Mouse (Mus musculus) limb, embryonic 14.5 days (tissue): Measurements from ENCODE around the gene Rbms3. TPM values are rescaled to one million over a fixed set of nuclear protein-coding genes. Genes with fewer than 3 reads are reported as not detected.

ENCODE experiments used
- ATAC-seq: fragments of 200-750 bp; cut with Nextera tagmentation; 2 replicates; pipeline ENCODE4 v1.8.0; 2017; ENCODE audit warnings: low read depth, moderate number of reproducible peaks, moderate TSS enrichment; ENCODE audit not compliant: low FRiP score
- DNase-seq: peaks from one replicate; pipeline ENCODE4 v3.0.0-alpha.2; 2015; ENCODE audit warnings: low spot score
- H3K27ac ChIP-seq: fragments of 300-500 bp; sonication (generic); replicated peaks from 2 replicates; pipeline ENCODE4 v1.5.1; 2014; ENCODE audit warnings: low read depth, mild to moderate bottlenecking, low read length, moderate library complexity, mixed read lengths
- H3K27me3 ChIP-seq: fragments of 300-500 bp; sonication (generic); 2 replicates; pipeline ENCODE4 v1.6.1; 2014; ENCODE audit warnings: low read length, mixed read lengths; ENCODE audit not compliant: control insufficient read depth, insufficient read depth
- H3K36me3 ChIP-seq: fragments of 300-500 bp; sonication (generic); 2 replicates; pipeline ENCODE4 v1.6.1; 2014; ENCODE audit warnings: mild to moderate bottlenecking, low read length, moderate library complexity, mixed read lengths; ENCODE audit not compliant: control insufficient read depth, insufficient read depth
- H3K4me1 ChIP-seq: fragments of 300-500 bp; sonication (generic); 2 replicates; pipeline ENCODE4 v1.6.1; 2014; ENCODE audit warnings: antibody characterized with exemption, low read length, mixed read lengths; ENCODE audit not compliant: control insufficient read depth, insufficient read depth
- H3K4me2 ChIP-seq: fragments of 300-500 bp; sonication (generic); replicated peaks from 2 replicates; pipeline ENCODE4 v1.6.1; 2014; ENCODE audit warnings: low read depth, mild to moderate bottlenecking, low read length, moderate library complexity; ENCODE audit not compliant: severe bottlenecking
- H3K4me3 ChIP-seq: fragments of 300-500 bp; sonication (generic); replicated peaks from 2 replicates; pipeline ENCODE4 v1.5.1; 2014; ENCODE audit warnings: low read length
- H3K9ac ChIP-seq: fragments of 300-500 bp; sonication (generic); 2 replicates; pipeline ENCODE4 v1.6.1; 2014; ENCODE audit warnings: mild to moderate bottlenecking, low read depth, low read length, moderate library complexity; ENCODE audit not compliant: severe bottlenecking
- H3K9me3 ChIP-seq: fragments of 300-500 bp; sonication (generic); 2 replicates; pipeline ENCODE4 v1.6.1; 2016; ENCODE audit warnings: low read length; ENCODE audit not compliant: control insufficient read depth
- POLR2A ChIP-seq: fragments of 200-500 bp; IDR thresholded peaks from 2 replicates; pipeline ENCODE4 v1.8.0; 2012; ENCODE audit warnings: inconsistent platforms, mild to moderate bottlenecking, moderate library complexity, borderline replicate concordance; ENCODE audit not compliant: insufficient read depth, insufficient read length; ENCODE audit errors: extremely low read depth
- WGBS: fragments of 180-500 bp; shearing (Covaris S2); extraction: QIAGEN DNeasy Blood & Tissue Kit; methylation state at CpG from one replicate; pipeline ENCODE4 v1.1.7; 2014; 5-methylcytosine and 5-hydroxymethylcytosine counted together
- polyA plus RNA-seq, 2 experiments: library from polyadenylated mRNA; depleted of rRNA in 1 of 2; stranded (reverse) in 1 of 2; unstranded in 1 of 2; fragments of >200 nt; fragmentation: Nextera tagmentation in 1 of 2; extraction: Ambion mirVana in 1 of 2; gene quantifications; 2 replicates each; pipeline versions ENCODE4 v1.2.1 to v1.2.3; 2012 to 2014

Rbms3 gene
- polyA plus RNA-seq, 2 experiments: 42.1 to 94.5 TPM

GRCm38 (mm10) chr9:116880503-116880902 is 749.2 kb downstream of the Rbms3 start:
- H3K4me1 ChIP-seq: peaks cover 7% of the 10 kb centered on the region; the same call in 1 of the 2 replicates
- H3K27me3 ChIP-seq: no peaks in the 10 kb centered on the region
- no peak for ATAC-seq
- H3K9ac ChIP-seq: no peak overlapping the region
- WGBS: 59% methylated on average over 4 of the region's 4 CpGs
- no peaks in the 10 kb centered on the region for H3K36me3 ChIP-seq
- DNase-seq: peak; percentile 42
- H3K4me2 ChIP-seq: no peak overlapping the region
- no peak for TF ChIP-seq POLR2A
- peaks cover 19% of the 10 kb centered on the region; the same call in 1 of the 2 replicates for H3K9me3 ChIP-seq
- no peak overlapping the region for H3K27ac ChIP-seq
- H3K4me3 ChIP-seq: no peak overlapping the region

GRCm38 (mm10) chr9:116879600-116880457 is 749.9 kb downstream of the Rbms3 start:
- H3K9ac ChIP-seq: no peak overlapping the region
- H3K4me1 ChIP-seq: peaks cover 7% of the 10 kb centered on the region; the same call in 1 of the 2 replicates
- 82% methylated on average over 10 of the region's 10 CpGs for WGBS
- H3K4me2 ChIP-seq: no peak overlapping the region
- H3K9me3 ChIP-seq: peaks cover 19% of the 10 kb centered on the region; the same call in 1 of the 2 replicates
- H3K4me3 ChIP-seq: no peak overlapping the region
- H3K27ac ChIP-seq: no peak overlapping the region
- DNase-seq: no peak
- no peaks in the 10 kb centered on the region for H3K36me3 ChIP-seq
- ATAC-seq: no peak
- TF ChIP-seq POLR2A: no peak
- H3K27me3 ChIP-seq: no peaks in the 10 kb centered on the region

GRCm38 (mm10) chr9:116876786-116877185 is 752.9 kb downstream of the Rbms3 start:
- DNase-seq: peak; percentile 40
- 49% methylated on average over 3 of the region's 3 CpGs for WGBS
- no peak for TF ChIP-seq POLR2A

GRCm38 (mm10) chr9:116873976-116874320 is 755.8 kb downstream of the Rbms3 start:
- Histone ChIP-seq H3K9ac (no peak overlapping the region), H3K4me3 (no peak overlapping the region), H3K27me3 (no peaks in the 10 kb centered on the region), H3K4me2 (no peak overlapping the region), H3K36me3 (no peaks in the 10 kb centered on the region), H3K9me3 (peaks cover 7% of the 10 kb centered on the region; the same call in 1 of the 2 replicates), H3K27ac (peak overlapping the region; percentile 53; the same call in 1 of the 2 replicates), H3K4me1 (peaks cover 21% of the 10 kb centered on the region)
- 12% methylated on average over 2 of the region's 2 CpGs for WGBS
- no peak for DNase-seq
- no peak for ATAC-seq
- no peak for TF ChIP-seq POLR2A

More at GRCm38 (mm10) chr9:116876786-116877185, 752.9 kb downstream of the Rbms3 start:
- Histone ChIP-seq H3K27ac (no peak overlapping the region), H3K4me2 (no peak overlapping the region), H3K9me3 (peaks cover 19% of the 10 kb centered on the region; the same call in 1 of the 2 replicates), H3K36me3 (no peaks in the 10 kb centered on the region), H3K4me3 (no peak overlapping the region), H3K9ac (no peak overlapping the region), H3K27me3 (no peaks in the 10 kb centered on the region), H3K4me1 (peaks cover 21% of the 10 kb centered on the region)
- no peak for ATAC-seq

GRCm38 (mm10) chr9:116873033-116873975 is 756.4 kb downstream of the Rbms3 start:
- peak; percentile 49; the same call in 1 of the 2 replicates for ATAC-seq
- Histone ChIP-seq H3K36me3 (no peaks in the 10 kb centered on the region), H3K9me3 (0 out of 2 replicates have a peak, but pooled peaks cover 4% of the 10 kb centered on the region), H3K27ac (peak overlapping the region; percentile 53), H3K9ac (no peak overlapping the region), H3K4me1 (peaks cover 21% of the 10 kb centered on the region), H3K27me3 (no peaks in the 10 kb centered on the region), H3K4me3 (no peak overlapping the region), H3K4me2 (no peak overlapping the region)
- 58% methylated on average over 29 of the region's 30 CpGs for WGBS
- no peak for TF ChIP-seq POLR2A
- peak; percentile 44 for DNase-seq
